Mouse (Mus musculus) neural tube, embryonic 11.5 days (tissue): ENCODE results near the gene Clec16a. TPM values are rescaled to one million over a fixed set of nuclear protein-coding genes. Genes with fewer than 3 reads are reported as not detected.

Source experiments
- ATAC-seq: fragments of 200-750 bp; cut with Nextera tagmentation; 2 replicates; pipeline ENCODE4 v1.8.0; 2017; ENCODE audit warnings: moderate number of reproducible peaks, mild to moderate bottlenecking, moderate TSS enrichment, moderate library complexity; ENCODE audit not compliant: insufficient read depth, low FRiP score, low TSS enrichment
- DNase-seq: peaks from one replicate; pipeline ENCODE4 v3.0.0-alpha.2; 2015; ENCODE audit warnings: low spot score
- H3K27ac ChIP-seq: fragments of 300-500 bp; sonication (generic); 2 replicates; pipeline ENCODE4 v1.5.1; 2014; ENCODE audit warnings: low read depth, mild to moderate bottlenecking, low read length
- H3K27me3 ChIP-seq: fragments of 300-500 bp; sonication (generic); 2 replicates; pipeline ENCODE4 v1.6.1; 2014; ENCODE audit warnings: mild to moderate bottlenecking, low read length, mixed read lengths; ENCODE audit not compliant: control insufficient read depth, insufficient read depth
- H3K36me3 ChIP-seq: fragments of 300-500 bp; sonication (generic); 2 replicates; pipeline ENCODE4 v1.6.1; 2014; ENCODE audit warnings: mild to moderate bottlenecking, low read length, moderate library complexity, mixed read lengths; ENCODE audit not compliant: control insufficient read depth, insufficient read depth
- H3K4me1 ChIP-seq: fragments of 300-500 bp; sonication (generic); 2 replicates; pipeline ENCODE4 v1.6.1; 2014; ENCODE audit warnings: low read length, mixed read lengths; ENCODE audit not compliant: control insufficient read depth, insufficient read depth
- H3K4me2 ChIP-seq: fragments of 300-500 bp; sonication (generic); 2 replicates; pipeline ENCODE4 v1.6.1; 2014; ENCODE audit warnings: low read depth, mild to moderate bottlenecking, moderate library complexity
- H3K4me3 ChIP-seq: fragments of 300-500 bp; sonication (generic); 2 replicates; pipeline ENCODE4 v1.5.1; 2014; ENCODE audit warnings: low read depth, low read length
- H3K9ac ChIP-seq: fragments of 300-500 bp; sonication (generic); 2 replicates; pipeline ENCODE4 v1.6.1; 2014; ENCODE audit warnings: mild to moderate bottlenecking, low read length
- H3K9me3 ChIP-seq: fragments of 300-500 bp; sonication (generic); 2 replicates; pipeline ENCODE4 v1.6.1; 2016; ENCODE audit warnings: low read length; ENCODE audit not compliant: control insufficient read depth
- WGBS: fragments of 180-500 bp; shearing (Covaris S2); extraction: QIAGEN DNeasy Blood & Tissue Kit; methylation state at CpG from one replicate; pipeline ENCODE4 v1.1.7; 2014; 5-methylcytosine and 5-hydroxymethylcytosine counted together
- polyA plus RNA-seq: library from polyadenylated mRNA; unstranded; fragments of >200 nt; fragmentation: Nextera tagmentation; extraction: Ambion mirVana; gene quantifications from 2 replicates; pipeline ENCODE4 v1.2.1, GENCODE M21; 2014

Gene Clec16a
- polyA plus RNA-seq, 1 experiment from 2014 or later: 44.0 TPM

GRCm38 (mm10) chr16:10542266-10542665 lies 2.9 kb upstream of the Clec16a start:
- peak overlapping the region; percentile 92 for H3K9ac ChIP-seq

GRCm38 (mm10) chr16:10542698-10543365 lies 2.3 kb upstream of the Clec16a start, which contains the start of gene Dexi:
TSS of gene Dexi (minus strand) at chr16:10543054.
- Histone ChIP-seq H3K9ac (peak within 1 kb of the TSS; percentile 92), H3K4me3 (peak within 1 kb of the TSS; percentile 87), H3K4me2 (peak within 1 kb of the TSS; percentile 91), H3K27ac (peak within 1 kb of the TSS; percentile 73; the same call in 1 of the 2 replicates), H3K9me3 (no peaks in the 10 kb centered on the region), H3K36me3 (no peaks in the 10 kb centered on the region), H3K27me3 (no peaks in the 10 kb centered on the region), H3K4me1 (peaks cover 21% of the 10 kb centered on the region)
- peak; percentile 95 for DNase-seq
- ATAC-seq: peak; percentile 95
- WGBS: under 1% methylated on average over 51 of the region's 61 CpGs

More at GRCm38 (mm10) chr16:10542266-10542665, 2.9 kb upstream of the Clec16a start:
- 3% methylated on average over 22 of the region's 22 CpGs for WGBS
- Histone ChIP-seq H3K4me3 (peak overlapping the region; percentile 87), H3K27me3 (no peaks in the 10 kb centered on the region), H3K4me2 (peak overlapping the region; percentile 91), H3K9me3 (no peaks in the 10 kb centered on the region), H3K27ac (peak overlapping the region; percentile 73; the same call in 1 of the 2 replicates), H3K4me1 (peaks cover 21% of the 10 kb centered on the region), H3K36me3 (no peaks in the 10 kb centered on the region)
- DNase-seq (peak; percentile 34), ATAC-seq (no peak; the same call in 1 of the 2 replicates)

DNA sequence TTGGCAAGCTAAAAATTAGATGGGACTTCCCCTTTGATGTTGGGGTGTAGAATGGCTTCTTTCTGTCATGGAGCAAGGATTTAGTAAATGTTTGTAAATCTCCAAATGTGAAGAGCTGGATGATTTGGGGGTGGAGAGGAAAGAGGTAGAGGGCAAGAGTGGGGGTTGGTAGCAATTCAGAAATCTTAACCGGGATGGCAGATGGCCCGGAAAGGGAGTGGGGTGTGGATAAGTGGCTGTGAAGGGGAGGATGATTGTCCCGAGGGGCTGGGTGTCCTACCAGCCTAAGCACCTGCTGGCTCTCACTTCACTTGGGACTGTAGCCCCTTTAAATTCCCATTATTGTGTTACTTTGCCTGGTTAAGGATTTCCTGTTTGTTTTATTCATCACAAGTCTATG lies 1.7 kb downstream of the Clec16a start:
- ATAC-seq (no peak), DNase-seq (no peak)
- no peak overlapping the region for H3K27ac ChIP-seq
- H3K4me1 ChIP-seq: peaks cover 6% of the 10 kb centered on the region; the same call in 1 of the 2 replicates
- no peaks in the 10 kb centered on the region for H3K9me3 ChIP-seq
- no peaks in the 10 kb centered on the region for H3K36me3 ChIP-seq
- no peak overlapping the region for H3K9ac ChIP-seq
- WGBS: 77% methylated on average over 3 of the region's 3 CpGs
- H3K4me2 ChIP-seq: no peak overlapping the region
- no peaks in the 10 kb centered on the region for H3K27me3 ChIP-seq
- H3K4me3 ChIP-seq: no peak overlapping the region

- H3K4me2 ChIP-seq: no peak overlapping the region
- no peak for DNase-seq
- H3K9ac ChIP-seq: no peak overlapping the region
- H3K36me3 ChIP-seq: no peaks in the 10 kb centered on the region
- H3K4me3 ChIP-seq: no peak overlapping the region
- no peaks in the 10 kb centered on the region for H3K27me3 ChIP-seq
- no peak for ATAC-seq
- peaks cover 6% of the 10 kb centered on the region; the same call in 1 of the 2 replicates for H3K4me1 ChIP-seq
- WGBS: 69% methylated on average over 3 of the region's 3 CpGs
- H3K9me3 ChIP-seq: no peaks in the 10 kb centered on the region
- H3K27ac ChIP-seq: no peak overlapping the region
Measured at GRCm38 (mm10) chr16:10548938-10549337, 3.8 kb downstream of the Clec16a start.

GRCm38 (mm10) chr16:10549600-10549999 lies 4.5 kb downstream of the Clec16a start:
- Histone ChIP-seq H3K4me3 (no peak overlapping the region), H3K4me2 (no peak overlapping the region), H3K9ac (no peak overlapping the region), H3K9me3 (no peaks in the 10 kb centered on the region), H3K36me3 (no peaks in the 10 kb centered on the region), H3K27ac (no peak overlapping the region), H3K27me3 (no peaks in the 10 kb centered on the region), H3K4me1 (peaks cover 6% of the 10 kb centered on the region; the same call in 1 of the 2 replicates)
- ATAC-seq (no peak), DNase-seq (no peak)
- 90% methylated on average over 2 of the region's 2 CpGs for WGBS

DNA sequence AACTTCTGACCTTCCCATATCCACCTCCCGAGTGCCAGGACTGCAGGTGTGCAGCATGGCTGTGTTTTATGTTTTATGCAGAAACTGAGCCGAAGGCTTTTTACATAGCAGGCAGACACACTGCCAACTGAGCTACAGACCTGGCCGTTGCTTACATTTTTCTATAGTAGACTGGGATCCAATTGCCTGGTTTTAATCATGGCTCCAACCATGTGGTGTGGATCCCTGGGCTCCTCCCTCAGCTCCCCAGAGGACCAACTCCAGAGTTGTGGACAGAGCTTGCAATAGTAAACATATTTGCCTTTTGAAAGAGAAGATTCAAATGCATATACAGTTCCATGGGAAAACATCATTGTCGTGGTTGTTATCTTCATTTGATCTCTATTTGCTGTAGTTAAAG lies 6.5 kb downstream of the Clec16a start:
- DNase-seq (no peak), ATAC-seq (no peak)
- H3K27me3 ChIP-seq: no peaks in the 10 kb centered on the region
- 88% methylated on average over 4 of the region's 4 CpGs for WGBS
- H3K36me3 ChIP-seq: no peaks in the 10 kb centered on the region
- H3K9me3 ChIP-seq: no peaks in the 10 kb centered on the region
- H3K27ac ChIP-seq: no peak overlapping the region
- no peaks in the 10 kb centered on the region for H3K4me1 ChIP-seq
- no peak overlapping the region for H3K9ac ChIP-seq
- no peak overlapping the region for H3K4me3 ChIP-seq
- no peak overlapping the region for H3K4me2 ChIP-seq

DNA sequence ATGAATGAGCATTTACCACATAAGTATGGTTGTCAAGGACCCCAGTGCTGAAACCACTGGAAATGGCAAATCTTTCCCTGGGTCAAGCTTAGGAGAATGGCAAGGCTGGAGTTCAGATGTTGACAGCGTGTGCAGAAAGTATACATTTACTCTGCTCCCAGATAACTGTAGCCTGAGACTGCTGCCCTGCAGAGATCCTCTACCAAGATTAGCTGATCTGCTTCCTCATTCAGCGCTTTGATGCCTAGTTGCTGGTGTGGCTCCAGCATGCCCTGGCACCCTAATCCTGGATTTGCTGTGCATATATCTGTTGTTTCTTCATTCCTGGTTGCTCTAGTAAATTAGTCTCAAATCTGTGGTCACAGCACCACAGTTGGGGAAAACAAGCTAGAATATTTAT lies 8.7 kb downstream of the Clec16a start:
- no peaks in the 10 kb centered on the region for H3K4me1 ChIP-seq
- WGBS: 95% methylated on average over 2 of the region's 2 CpGs
- H3K27me3 ChIP-seq: no peaks in the 10 kb centered on the region
- H3K36me3 ChIP-seq: no peaks in the 10 kb centered on the region
- no peak overlapping the region for H3K4me2 ChIP-seq
- H3K9ac ChIP-seq: no peak overlapping the region
- H3K27ac ChIP-seq: no peak overlapping the region
- no peak for DNase-seq
- H3K4me3 ChIP-seq: no peak overlapping the region
- H3K9me3 ChIP-seq: no peaks in the 10 kb centered on the region
- no peak for ATAC-seq

GRCm38 (mm10) chr16:10559991-10560390 lies 14.9 kb downstream of the Clec16a start:
- H3K4me3 ChIP-seq: no peak overlapping the region
- 95% methylated on average over 8 of the region's 8 CpGs for WGBS
- no peak overlapping the region for H3K27ac ChIP-seq
- no peak overlapping the region for H3K9ac ChIP-seq
- ATAC-seq (no peak), DNase-seq (no peak)
- no peaks in the 10 kb centered on the region for H3K27me3 ChIP-seq
- H3K9me3 ChIP-seq: no peaks in the 10 kb centered on the region
- no peaks in the 10 kb centered on the region for H3K4me1 ChIP-seq
- no peaks in the 10 kb centered on the region for H3K36me3 ChIP-seq
- H3K4me2 ChIP-seq: no peak overlapping the region

- DNase-seq (peak; percentile 82), ATAC-seq (peak; percentile 58)
- H3K4me3 ChIP-seq: no peak overlapping the region
- H3K4me2 ChIP-seq: no peak overlapping the region
- H3K9me3 ChIP-seq: no peaks in the 10 kb centered on the region
- no peak overlapping the region for H3K27ac ChIP-seq
- 33% methylated on average over 4 of the region's 4 CpGs for WGBS
- H3K9ac ChIP-seq: no peak overlapping the region
- H3K36me3 ChIP-seq: 0 out of 2 replicates have a peak, but pooled peaks cover 2% of the 10 kb centered on the region
- no peaks in the 10 kb centered on the region for H3K27me3 ChIP-seq
- H3K4me1 ChIP-seq: no peaks in the 10 kb centered on the region
Measured at GRCm38 (mm10) chr16:10565278-10565885, 20.2 kb downstream of the Clec16a start.
